ENCODE assay signal across 8 mouse cellular contexts in genomic region chr7:104501589-104502371, GRCm38 (mm10). TPM values are rescaled to one million over a fixed set of nuclear protein-coding genes. Genes with fewer than 3 reads are reported as not detected.
DNase-seq lines count a peak whose midpoint lies in the region; ATAC-seq lines count a peak whose summit lies in the region.

No protein-coding gene starts in this region.

- peak overlapping the region; percentile 49 for H3K4me3 ChIP-seq in kidney, embryonic 14.5 days (ENCODE audit: low read length)
- H3K4me3 ChIP-seq in liver, embryonic 15.5 days (replicated peaks) = peak overlapping the region; percentile 48

- peak; percentile 97 for ATAC-seq in kidney, embryonic 14.5 days (ENCODE audit: low FRiP score, low TSS enrichment)
- peak; percentile 56 for ATAC-seq in liver, embryonic 15.5 days (ENCODE audit: insufficient read depth)

- H3K4me1 ChIP-seq in kidney, embryonic 14.5 days (ENCODE audit: control insufficient read depth, insufficient read depth, low read length) = no peaks in the 10 kb centered on the region
- no peaks in the 10 kb centered on the region for H3K4me1 ChIP-seq in liver, embryonic 15.5 days (replicated peaks)

- H3K27me3 ChIP-seq in kidney, embryonic 14.5 days (ENCODE audit: control insufficient read depth, insufficient read depth, low read length) = no peaks in the 10 kb centered on the region
- peaks cover 8% of the 10 kb centered on the region for H3K27me3 ChIP-seq in liver, embryonic 15.5 days
- no peaks in the 10 kb centered on the region for H3K27me3 ChIP-seq in splenic B cell, adult 2 months (ENCODE audit: control insufficient read depth, insufficient read depth, low read length, poor library complexity, severe bottlenecking)

- no peaks in the 10 kb centered on the region for H3K9me3 ChIP-seq in kidney, embryonic 14.5 days (ENCODE audit: control insufficient read depth, low read length)
- no peaks in the 10 kb centered on the region for H3K9me3 ChIP-seq in liver, embryonic 15.5 days (replicated peaks)

- H3K4me2 ChIP-seq in kidney, embryonic 14.5 days (replicated peaks; ENCODE audit: low read depth, low read length) = peak overlapping the region; percentile 70
- H3K4me2 ChIP-seq in liver, embryonic 15.5 days = peak overlapping the region; percentile 56

- H3K36me3 ChIP-seq in kidney, embryonic 14.5 days (ENCODE audit: control insufficient read depth, insufficient read depth, low read length) = no peaks in the 10 kb centered on the region
- H3K36me3 ChIP-seq in liver, embryonic 15.5 days (replicated peaks) = no peaks in the 10 kb centered on the region
- H3K36me3 ChIP-seq in splenic B cell, adult 2 months (ENCODE audit: control insufficient read depth, insufficient read depth, low read length, poor library complexity, severe bottlenecking) = no peaks in the 10 kb centered on the region

- H3K27ac ChIP-seq in kidney, embryonic 14.5 days (ENCODE audit: low read depth, low read length) = no peak overlapping the region
- no peak overlapping the region for H3K27ac ChIP-seq in liver, embryonic 15.5 days (replicated peaks)

- WGBS in kidney, embryonic 14.5 days = 3% methylated on average over 30 of the region's 59 CpGs
- 3% methylated on average over 54 of the region's 59 CpGs for WGBS in liver, embryonic 15.5 days (ENCODE audit: insufficient replicate concordance)

- peak overlapping the region; percentile 56; the same call in 1 of the 2 replicates for H3K9ac ChIP-seq in kidney, embryonic 14.5 days (ENCODE audit: low read depth, low read length)
- H3K9ac ChIP-seq in liver, embryonic 15.5 days = no peak overlapping the region

- DNase-seq in kidney, adult 8-10 months = no peak
- peak; percentile 64 for DNase-seq in embryo, embryonic 9.5 days (ENCODE audit: extremely low spot score)
- peak; percentile 19 for DNase-seq in heart, postnatal 4 days
- DNase-seq in splenic B cell, adult 2 months (ENCODE audit: low read depth, low spot score) = peak; percentile 29
- DNase-seq in thymus, postnatal 0 days (ENCODE audit: low spot score) = no peak
- no peak for DNase-seq in urinary bladder, postnatal 25 days (ENCODE audit: low spot score)

RNA-seq across cellular contexts. Expression of gene Trim30d, which starts 5.9 kb away (rescaled TPM):
- 0.41 and 0.49 TPM in 2 replicates for polyA plus RNA-seq in kidney, embryonic 14.5 days (2014; fragmentation: Nextera tagmentation; extraction: Ambion mirVana)
- under 1 TPM; 0.26 to 0.38 TPM for total RNA-seq in heart, postnatal 4 days (2021)
- polyA plus RNA-seq in liver, embryonic 15.5 days (2015; fragmentation: Nextera tagmentation; extraction: Ambion mirVana) = 0.86 and 1.0 TPM in 2 replicates
- 4.9 and 5.8 TPM in 2 replicates for polyA plus RNA-seq in thymus, postnatal 0 days (2015; fragmentation: Nextera tagmentation; extraction: Ambion mirVana)

RNA-seq across cellular contexts. Expression of gene Trim30a, which starts 36.8 kb away (rescaled TPM):
- polyA plus RNA-seq in kidney, embryonic 14.5 days (2014; fragmentation: Nextera tagmentation; extraction: Ambion mirVana) = 1.0 and 1.3 TPM in 2 replicates
- 1 to 10 TPM; 1.4 to 1.8 TPM for total RNA-seq in heart, postnatal 4 days (2021)
- polyA plus RNA-seq in liver, embryonic 15.5 days (2015; fragmentation: Nextera tagmentation; extraction: Ambion mirVana) = 2.4 and 2.8 TPM in 2 replicates
- 15.3 and 17.9 TPM in 2 replicates for polyA plus RNA-seq in thymus, postnatal 0 days (2015; fragmentation: Nextera tagmentation; extraction: Ambion mirVana)

RNA-seq across cellular contexts. Expression of gene Olfr651, which starts 48.2 kb away (rescaled TPM):
- not detected in 2 replicates for polyA plus RNA-seq in kidney, embryonic 14.5 days (2014; fragmentation: Nextera tagmentation; extraction: Ambion mirVana)
- not detected for total RNA-seq in heart, postnatal 4 days (2021)
- polyA plus RNA-seq in liver, embryonic 15.5 days (2015; fragmentation: Nextera tagmentation; extraction: Ambion mirVana) = not detected in 2 replicates
- polyA plus RNA-seq in thymus, postnatal 0 days (2015; fragmentation: Nextera tagmentation; extraction: Ambion mirVana) = not detected in 2 replicates

RNA-seq across cellular contexts. Expression of gene Olfr652, which starts 58.9 kb away (rescaled TPM):
- not detected in 2 replicates for polyA plus RNA-seq in kidney, embryonic 14.5 days (2014; fragmentation: Nextera tagmentation; extraction: Ambion mirVana)
- not detected for total RNA-seq in heart, postnatal 4 days (2021)
- not detected in 2 replicates for polyA plus RNA-seq in liver, embryonic 15.5 days (2015; fragmentation: Nextera tagmentation; extraction: Ambion mirVana)
- polyA plus RNA-seq in thymus, postnatal 0 days (2015; fragmentation: Nextera tagmentation; extraction: Ambion mirVana) = not detected in 2 replicates

Comparison
In these comparisons a context has a peak if more than half of its experiments do, and no peak if none do; other contexts are left out.
1. DNase-seq: peak in embryo, embryonic 9.5 days (single experiment), heart, postnatal 4 days (single experiment) and splenic B cell, adult 2 months (single experiment); none in kidney, adult 8-10 months (0 of 2), thymus, postnatal 0 days (single experiment) and urinary bladder, postnatal 25 days (single experiment).